Mouse (Mus musculus) G1E (cell line): ENCODE measurements around the gene Cxcl2.

ENCODE experiments used
- CTCF ChIP-seq: IDR thresholded peaks from 2 replicates; pipeline ENCODE4 v1.5.1; 2012; ENCODE audit warnings: low read depth, low read length, inconsistent platforms, mixed read lengths
- GATA1 ChIP-seq: IDR thresholded peaks from 2 replicates; pipeline ENCODE4 v1.6.1; 2012; ENCODE audit warnings: borderline replicate concordance, low read length, inconsistent platforms, mixed read lengths
- POLR2AphosphoS5 ChIP-seq: IDR thresholded peaks from 2 replicates; pipeline ENCODE4 v1.6.1; 2012; ENCODE audit warnings: low read depth, low read length, inconsistent platforms; ENCODE audit not compliant: insufficient replicate concordance

GRCm38 (mm10) chr5:90908983-90909382 lies 5.3 kb downstream of the Cxcl2 start:
- peak; percentile 33; the same call in 1 of the 2 replicates for TF ChIP-seq CTCF
- no peak for TF ChIP-seq POLR2AphosphoS5
- no peak for TF ChIP-seq GATA1
